Mouse (Mus musculus) megakaryocyte, embryonic 14.5 days (primary cell): Measurements from ENCODE around the gene Chmp4b.

Experiments used
- FLI1 ChIP-seq: IDR thresholded peaks from 2 replicates; pipeline ENCODE4 v1.6.1; 2012; ENCODE audit warnings: low read length, inconsistent platforms, mixed read lengths
- GATA1 ChIP-seq: IDR thresholded peaks from 3 replicates; pipeline ENCODE4 v1.6.1; 2012; ENCODE audit warnings: mixed read lengths, low read length, inconsistent platforms, borderline replicate concordance

DNA sequence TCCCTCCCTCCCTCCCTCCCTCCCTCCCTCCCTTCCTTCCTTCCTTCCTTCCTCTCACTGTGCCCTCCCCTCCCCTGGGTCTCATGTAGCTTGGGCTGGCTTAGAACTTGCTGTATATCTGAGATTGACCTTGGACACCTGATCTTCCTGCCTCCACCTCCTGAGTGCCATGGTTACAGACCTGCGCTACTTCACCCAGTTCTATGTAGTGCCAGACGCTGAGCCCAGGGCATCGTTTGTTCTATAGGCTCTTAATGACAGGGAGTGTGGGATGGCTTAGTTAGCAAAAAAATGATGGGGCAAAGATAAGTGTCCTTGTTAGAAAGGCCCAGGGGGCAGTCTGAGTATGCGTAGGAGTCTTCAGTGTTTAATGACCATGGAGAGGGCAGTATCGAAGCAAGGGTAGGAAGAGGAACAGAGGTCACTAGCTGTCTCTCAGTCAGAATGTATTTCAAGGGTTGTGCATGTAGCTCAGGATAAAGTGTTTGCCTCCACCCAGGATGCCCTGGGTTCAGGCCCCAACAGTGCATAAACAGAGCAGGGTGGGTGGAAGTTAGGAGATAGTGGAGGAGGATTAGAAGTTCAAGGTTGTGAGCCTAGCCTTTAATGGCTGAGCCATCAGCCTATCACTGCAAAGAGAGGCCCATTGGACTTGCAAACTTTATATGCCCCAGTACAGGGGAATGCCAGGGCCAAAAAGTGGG is 18.3 kb upstream of the Chmp4b start:
- TF ChIP-seq GATA1 (no peak), FLI1 (no peak)
